Mouse (Mus musculus): ENCODE measurements around the gene Ntm. TPM values are rescaled to one million over a fixed set of nuclear protein-coding genes. Genes with fewer than 3 reads are reported as not detected.

Gene Ntm
- total RNA-seq, 2 experiments from 2014 or later: 278 to 286 TPM

GRCm38 (mm10) chr9:29067572-29067971 is 895.4 kb downstream of the Ntm start:
- intact Hi-C loops (cut with DNase I): no loop called here
- DNase-seq (ENCODE audit: low spot score in 2 of 2): no peak

- intact Hi-C loops (cut with DNase I): no loop called here
- no peak for DNase-seq (ENCODE audit: low spot score in 2 of 2)
Observed at GRCm38 (mm10) chr9:29060293-29060692, 902.6 kb downstream of the Ntm start.

GRCm38 (mm10) chr9:29058811-29059210 is 904.1 kb downstream of the Ntm start:
- DNase-seq (ENCODE audit: low spot score in 2 of 2): no peak
- intact Hi-C loops (cut with DNase I): no loop called here

GRCm38 (mm10) chr9:29055637-29056036 is 907.3 kb downstream of the Ntm start:
- DNase-seq (ENCODE audit: low spot score in 2 of 2): no peak
- intact Hi-C loops (cut with DNase I): no loop called here

- no peak for DNase-seq (ENCODE audit: low spot score in 2 of 2)
- intact Hi-C loops (cut with DNase I): no loop called here
Observed at GRCm38 (mm10) chr9:29036466-29036865, 926.5 kb downstream of the Ntm start.

- no peak for DNase-seq (ENCODE audit: low spot score in 2 of 2)
- intact Hi-C loops (cut with DNase I): no loop called here
Observed at GRCm38 (mm10) chr9:29036058-29036457, 926.9 kb downstream of the Ntm start.

- intact Hi-C loops (cut with DNase I): no loop called here
- DNase-seq (ENCODE audit: low spot score in 2 of 2): no peak
Observed at GRCm38 (mm10) chr9:29026410-29026809, 936.5 kb downstream of the Ntm start.

GRCm38 (mm10) chr9:29025603-29026002 is 937.3 kb downstream of the Ntm start:
- DNase-seq (ENCODE audit: low spot score in 2 of 2): no peak
- intact Hi-C loops (cut with DNase I): no loop called here

GRCm38 (mm10) chr9:29025104-29025503 is 937.8 kb downstream of the Ntm start:
- no peak for DNase-seq (ENCODE audit: low spot score in 2 of 2)
- intact Hi-C loops (cut with DNase I): no loop called here

GRCm38 (mm10) chr9:29016879-29017278 is 946.1 kb downstream of the Ntm start:
- intact Hi-C loops (cut with DNase I): no loop called here
- DNase-seq (ENCODE audit: low spot score in 2 of 2): no peak

- DNase-seq (ENCODE audit: low spot score in 2 of 2): no peak
- intact Hi-C loops (cut with DNase I): no loop called here
Observed at GRCm38 (mm10) chr9:29013881-29014280, 949.1 kb downstream of the Ntm start.

GRCm38 (mm10) chr9:29012541-29012940 is 950.4 kb downstream of the Ntm start:
- intact Hi-C loops (cut with DNase I): no loop called here

GRCm38 (mm10) chr9:29011476-29011875 is 951.5 kb downstream of the Ntm start:
- no peak for DNase-seq (ENCODE audit: low spot score in 2 of 2)

More at GRCm38 (mm10) chr9:29012541-29012940, 950.4 kb downstream of the Ntm start:
- DNase-seq (ENCODE audit: low spot score in 2 of 2): no peak

GRCm38 (mm10) chr9:29004534-29004933 is 958.4 kb downstream of the Ntm start:
- intact Hi-C loops (cut with DNase I): no loop called here
- peak in 1 of 2 experiments; percentile 26 for DNase-seq (ENCODE audit: low spot score in 2 of 2)

More at GRCm38 (mm10) chr9:29011476-29011875, 951.5 kb downstream of the Ntm start:
- intact Hi-C loops (cut with DNase I): no loop called here

GRCm38 (mm10) chr9:28999951-29000351 is 963.0 kb downstream of the Ntm start:
- no peak for DNase-seq (ENCODE audit: low spot score in 2 of 2)
- intact Hi-C loops (cut with DNase I): no loop called here

GRCm38 (mm10) chr9:28977275-28977674 is 985.7 kb downstream of the Ntm start:
- DNase-seq (ENCODE audit: low spot score in 2 of 2): no peak

GRCm38 (mm10) chr9:28969455-28969854 is 993.5 kb downstream of the Ntm start:
- DNase-seq (ENCODE audit: low spot score in 2 of 2): no peak
- intact Hi-C loops (cut with DNase I): no loop called here

More at GRCm38 (mm10) chr9:28977275-28977674, 985.7 kb downstream of the Ntm start:
- intact Hi-C loops (cut with DNase I): no loop called here

All from left cerebral cortex, postnatal 36 days (tissue).